In the genomic region with DNA sequence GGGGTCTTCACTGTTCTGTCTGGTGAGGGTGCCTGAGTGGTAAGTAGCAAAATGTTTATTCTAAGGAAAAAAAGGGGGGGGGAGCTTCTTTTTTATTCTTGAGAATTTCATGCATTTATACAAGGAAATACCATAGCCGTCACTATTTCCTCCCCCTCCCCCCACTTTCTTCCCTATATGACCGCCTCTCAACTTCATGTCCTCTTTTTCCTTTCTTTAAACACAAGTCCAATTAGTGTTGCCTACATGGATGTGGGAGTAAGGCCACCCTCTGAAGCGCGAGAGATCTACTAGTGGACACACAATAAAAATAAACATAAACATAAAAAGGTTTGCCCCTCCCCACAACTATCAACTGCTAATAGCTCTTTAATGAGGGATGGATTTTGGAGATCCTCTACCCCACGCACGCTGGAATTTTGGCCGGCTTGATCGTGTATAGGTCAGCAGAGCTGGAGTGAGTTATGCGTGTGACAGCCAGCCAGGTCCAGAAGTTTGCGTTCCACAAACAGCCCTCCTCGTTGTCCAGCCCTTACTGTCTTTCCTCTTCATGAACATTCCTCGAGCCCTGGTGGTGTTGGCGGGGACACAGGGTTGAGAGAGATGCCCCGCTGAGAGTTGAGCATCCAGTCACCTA, we compare ENCODE assay signal across 12 mouse cellular contexts. TPM values are rescaled to one million over a fixed set of nuclear protein-coding genes. Genes with fewer than 3 reads are reported as not detected.
DNase-seq lines count a peak whose midpoint lies in the region; ATAC-seq and TF ChIP-seq lines count a peak whose summit lies in the region.
"Had no signal": no experiment of that assay in that cellular context is flagged by ENCODE, and none has a peak within 500 bp of the region (broad histone marks: within the 10 kb centered on the region; RNA-seq: fewer than 3 reads in every experiment).

No protein-coding gene starts in this region.

- H3K9me3 ChIP-seq in kidney, embryonic 15.5 days (replicated peaks) = no peaks in the 10 kb centered on the region
- no peaks in the 10 kb centered on the region for H3K9me3 ChIP-seq in E14TG2a.4 (ENCODE audit: low read length)
- H3K9me3 ChIP-seq in forebrain, embryonic 15.5 days = no peaks in the 10 kb centered on the region
- H3K9me3 ChIP-seq: G1E had no signal

- H3K4me2 ChIP-seq in kidney, embryonic 15.5 days = peak overlapping the region; percentile 47
- H3K4me2 ChIP-seq in forebrain, embryonic 15.5 days (replicated peaks) = peak overlapping the region; percentile 41; the same call in 1 of the 2 replicates

- no peaks in the 10 kb centered on the region for H3K36me3 ChIP-seq in kidney, embryonic 15.5 days
- H3K36me3 ChIP-seq in E14TG2a.4 (ENCODE audit: insufficient read depth, low read length) (no peaks in the 10 kb centered on the region), macrophage (ENCODE audit: inconsistent target) (no peaks in the 10 kb centered on the region)
- no peaks in the 10 kb centered on the region for H3K36me3 ChIP-seq in forebrain, embryonic 15.5 days
- H3K36me3 ChIP-seq: G1E had no signal

- H3K9ac ChIP-seq in kidney, embryonic 15.5 days = no peak overlapping the region
- no peak overlapping the region for H3K9ac ChIP-seq in forebrain, embryonic 15.5 days (replicated peaks)

- no peaks in the 10 kb centered on the region for H3K27me3 ChIP-seq in kidney, embryonic 15.5 days
- H3K27me3 ChIP-seq in E14TG2a.4 (ENCODE audit: insufficient read depth, low read length) = peaks cover 9% of the 10 kb centered on the region
- no peaks in the 10 kb centered on the region for H3K27me3 ChIP-seq in forebrain, embryonic 15.5 days

- H3K79me2 ChIP-seq in macrophage (ENCODE audit: inconsistent target) = no peaks in the 10 kb centered on the region

- 50% methylated on average over 14 of the region's 14 CpGs for WGBS in kidney, embryonic 15.5 days
- WGBS in forebrain, embryonic 15.5 days = 83% methylated on average over 14 of the region's 14 CpGs
- 80% methylated on average over 14 of the region's 14 CpGs for WGBS in macrophage (ENCODE audit: missing documents)

- no peak for TF ChIP-seq CTCF in E14TG2a.4 (conservative IDR thresholded peaks at IDR 0.05; ENCODE audit: low read length)

- 0 out of 2 replicates have a peak overlapping the region, but pooled peaks have one; percentile 54 for H3K27ac ChIP-seq in kidney, embryonic 15.5 days
- 0 out of 2 replicates have a peak overlapping the region, but pooled peaks have one; percentile 64 for H3K27ac ChIP-seq in forebrain, embryonic 15.5 days (replicated peaks)
- H3K27ac ChIP-seq in macrophage = peak overlapping the region; percentile 96

- peak; percentile 61 for ATAC-seq in kidney, embryonic 15.5 days (replicated peaks; ENCODE audit: low FRiP score)
- ATAC-seq in forebrain, embryonic 15.5 days (replicated peaks) = peak; percentile 16

- DNase-seq in kidney, postnatal 14 days = no peak
- no peak for DNase-seq in embryo, embryonic 10.5 days (ENCODE audit: low spot score)
- DNase-seq in thymus, postnatal 36 days = no peak
- DNase-seq in cerebellum, adult 8-10 months = no peak
- DNase-seq: adrenal gland, adult 8-10 months; cerebellum, adult 9-10 months had no signal

- H3K4me3 ChIP-seq in kidney, embryonic 15.5 days (replicated peaks) = peak overlapping the region; percentile 11; the same call in 1 of the 2 replicates
- H3K4me3 ChIP-seq in E14TG2a.4 (replicated peaks; ENCODE audit: low read length) (peak overlapping the region; percentile 57), macrophage (ENCODE audit: inconsistent target) (peak overlapping the region; percentile 35)
- no peak overlapping the region for H3K4me3 ChIP-seq in forebrain, embryonic 15.5 days
- H3K4me3 ChIP-seq: myocyte had no signal

- H3K4me1 ChIP-seq in kidney, embryonic 15.5 days = peaks cover 8% of the 10 kb centered on the region; the same call in 1 of the 2 replicates
- peaks cover 19% of the 10 kb centered on the region for H3K4me1 ChIP-seq in E14TG2a.4 (replicated peaks; ENCODE audit: low read depth, low read length)
- peaks cover 8% of the 10 kb centered on the region; the same call in 1 of the 2 replicates for H3K4me1 ChIP-seq in forebrain, embryonic 15.5 days

RNA-seq across cellular contexts. Expression of gene Mfsd1, which starts 24.7 kb away (rescaled TPM):
- polyA plus RNA-seq in kidney, embryonic 15.5 days (2015; fragmentation: Nextera tagmentation; extraction: Ambion mirVana) = 79.6 and 79.8 TPM in 2 replicates
- 36.3 and 36.9 TPM in 2 replicates for polyA plus RNA-seq in forebrain, embryonic 15.5 days (2015; fragmentation: Nextera tagmentation; extraction: Ambion mirVana)
- 100 to 1,000 TPM in 14 of 26 experiments, 10 to 100 TPM in 12; 71.9 to 160 (median 106) TPM for total RNA-seq in macrophage (2018; cell fraction: chromatin; rRNA removed)
- 100 to 1,000 TPM; 159 to 284 (median 214) TPM for total RNA-seq in macrophage (2018; cell fraction: cytosol; rRNA removed)
- 100 to 1,000 TPM; 119 to 231 (median 194) TPM for total RNA-seq in macrophage (2018; cell fraction: nucleus; rRNA removed)
- polyA plus RNA-seq in macrophage (2018) = 233 to 282 TPM (median 273 TPM) in 3 replicates

RNA-seq across cellular contexts. Expression of gene Rarres1, which starts 42.5 kb away (rescaled TPM):
- polyA plus RNA-seq in kidney, embryonic 15.5 days (2015; fragmentation: Nextera tagmentation; extraction: Ambion mirVana) = 2.8 and 3.4 TPM in 2 replicates
- 0.69 and 0.88 TPM in 2 replicates for polyA plus RNA-seq in forebrain, embryonic 15.5 days (2015; fragmentation: Nextera tagmentation; extraction: Ambion mirVana)
- under 1 TPM in 1 of 26 experiments, not detected in 25; 0.70 TPM for total RNA-seq in macrophage (2018; cell fraction: chromatin; rRNA removed)
- total RNA-seq in macrophage (2018; cell fraction: cytosol; rRNA removed) = 1 to 10 TPM in 4 of 26 experiments, under 1 TPM in 17, not detected in 5; 0.10 to 1.2 (median 0.62) TPM
- total RNA-seq in macrophage (2018; cell fraction: nucleus; rRNA removed) = under 1 TPM in 2 of 26 experiments, not detected in 24; 0.45 to 0.48 TPM
- 0.62 to 1.8 TPM (median 0.96 TPM) in 3 replicates for polyA plus RNA-seq in macrophage (2018)
- polyA plus RNA-seq: G1E, myocyte had no signal
